Mouse (Mus musculus) cerebellum, adult 11-12 months (tissue): ENCODE measurements around the gene Cenpx.
"Not testable (repeated sequence)": the region's sequence is repeated elsewhere in the genome, so short reads cannot be mapped to it uniquely, and the experiment has no call there.

ENCODE experiments used
- DNase-seq: peaks from one replicate; pipeline ENCODE4 v3.0.0; 2022

Gene Cenpx

GRCm38 (mm10) chr11:120695641-120696040 lies 17.9 kb downstream of the Cenpx start:
- DNase-seq = no peak

DNA sequence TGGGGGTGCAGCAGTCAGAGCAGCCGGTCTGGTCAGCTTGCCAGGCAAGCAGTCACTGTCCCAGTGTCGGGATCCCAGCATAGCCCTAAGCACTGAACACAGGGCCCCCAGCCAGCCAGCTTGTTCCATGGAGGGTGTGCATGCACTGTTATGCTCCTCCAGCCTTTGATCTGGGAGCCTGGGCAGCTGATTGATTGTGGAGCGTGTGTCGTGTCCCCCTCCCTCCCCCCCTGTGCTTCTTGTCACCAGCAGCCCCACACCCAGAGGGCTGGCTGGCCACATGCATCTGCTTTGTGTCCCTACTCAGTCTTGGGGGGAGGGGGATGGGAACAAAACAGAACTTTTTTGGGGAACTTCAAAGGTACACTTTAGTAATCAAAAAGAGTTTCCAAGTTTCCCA lies 18.4 kb downstream of the Cenpx start:
- no peak for DNase-seq

DNA sequence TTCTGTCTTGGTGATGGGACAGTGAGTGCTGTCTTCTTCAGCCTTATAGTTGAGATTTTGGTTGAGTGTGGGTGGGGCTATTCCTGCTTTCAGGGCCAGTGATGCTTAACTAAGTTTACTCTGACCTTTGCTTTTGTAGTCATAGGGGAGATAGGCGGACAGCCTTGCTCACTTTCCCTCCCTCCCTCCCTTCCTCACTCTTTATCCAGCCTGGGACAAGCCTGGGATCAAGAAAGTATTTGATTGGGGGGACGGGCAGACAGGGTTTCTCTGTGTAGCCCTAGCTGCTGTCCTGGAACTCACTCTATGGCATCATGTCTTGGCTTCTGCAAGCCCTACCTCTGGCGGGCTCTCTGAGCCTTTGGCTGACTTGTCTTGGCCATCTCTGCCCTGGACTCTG lies 20.1 kb downstream of the Cenpx start:
- no peak for DNase-seq

DNA sequence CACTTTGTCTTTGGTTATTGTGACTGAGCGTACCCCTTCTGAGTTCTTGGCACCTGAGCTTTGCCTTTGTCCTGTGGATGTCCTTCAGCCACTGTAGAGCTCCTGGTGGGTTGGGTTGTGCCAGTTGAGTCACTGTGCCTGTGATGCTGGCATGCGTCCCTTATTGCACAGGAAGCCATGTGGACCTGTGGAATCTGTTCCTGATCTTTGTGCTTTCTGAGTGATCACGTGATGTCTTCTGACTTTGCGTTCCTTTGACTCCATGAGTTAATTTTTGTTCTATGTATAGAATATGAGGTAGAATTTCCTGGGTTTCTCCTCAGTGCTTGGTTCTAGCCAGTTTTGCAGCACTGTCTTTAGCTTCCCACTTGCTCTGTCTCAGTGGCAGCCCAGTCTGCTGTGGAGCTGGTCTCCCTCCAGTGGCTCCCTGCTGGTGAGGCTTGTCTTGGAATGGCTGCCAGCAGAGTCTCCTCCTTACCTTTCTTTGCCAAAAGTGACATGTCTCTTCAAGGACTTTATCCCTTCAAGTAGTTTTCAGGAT lies 21.0 kb downstream of the Cenpx start:
- no peak for DNase-seq

DNA sequence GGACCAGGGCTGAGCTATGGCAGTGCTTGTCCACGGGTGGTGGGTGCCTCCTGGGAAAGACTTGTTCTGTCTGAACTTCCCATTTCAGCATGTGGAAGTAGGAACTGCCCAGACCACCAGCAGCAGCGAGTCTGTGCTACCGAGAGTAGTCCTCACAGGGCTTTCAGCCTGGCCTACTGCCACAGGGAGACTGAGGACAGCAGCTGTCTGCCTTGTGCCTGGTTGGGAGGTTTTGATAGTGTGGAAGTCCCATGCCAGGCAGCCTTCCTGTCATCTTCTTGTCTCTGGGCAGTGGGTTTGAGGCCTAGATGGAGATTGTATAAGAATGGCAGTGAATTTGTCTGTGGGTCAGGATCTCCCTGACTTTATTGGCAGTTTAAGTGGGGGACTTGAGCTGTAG lies 24.2 kb downstream of the Cenpx start:
- DNase-seq = no peak

DNA sequence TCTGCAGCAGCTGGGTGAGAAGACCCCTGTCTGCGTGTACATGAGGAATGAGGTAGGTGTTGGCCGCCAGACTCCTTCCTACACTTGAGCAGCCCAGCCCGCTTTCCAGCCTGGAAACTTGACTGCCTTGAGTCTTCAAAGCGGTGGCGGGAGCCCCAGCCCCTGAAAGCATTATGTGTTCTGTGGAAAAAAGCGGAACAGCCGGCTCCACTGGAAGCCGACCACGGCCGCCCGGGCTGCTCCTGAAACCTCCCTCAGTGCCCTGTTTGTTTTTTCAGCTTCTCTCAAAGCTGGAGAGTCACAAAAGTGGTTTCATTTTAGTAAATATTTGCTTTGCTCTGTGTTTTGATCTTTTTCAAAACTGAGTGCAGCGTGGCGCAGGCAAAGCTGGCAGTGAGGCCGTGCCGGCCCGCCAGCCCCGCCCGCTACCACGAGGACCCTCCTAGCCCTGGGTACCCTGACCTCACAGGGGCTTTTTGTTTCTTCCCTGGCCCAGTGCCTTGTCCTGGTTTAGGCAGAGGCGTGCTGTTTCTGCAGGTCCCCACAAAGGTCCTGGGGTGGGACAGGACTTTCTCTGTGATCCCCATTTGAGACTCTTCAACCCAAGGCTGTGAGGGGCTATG lies 26.8 kb downstream of the Cenpx start:
- no peak for DNase-seq

DNA sequence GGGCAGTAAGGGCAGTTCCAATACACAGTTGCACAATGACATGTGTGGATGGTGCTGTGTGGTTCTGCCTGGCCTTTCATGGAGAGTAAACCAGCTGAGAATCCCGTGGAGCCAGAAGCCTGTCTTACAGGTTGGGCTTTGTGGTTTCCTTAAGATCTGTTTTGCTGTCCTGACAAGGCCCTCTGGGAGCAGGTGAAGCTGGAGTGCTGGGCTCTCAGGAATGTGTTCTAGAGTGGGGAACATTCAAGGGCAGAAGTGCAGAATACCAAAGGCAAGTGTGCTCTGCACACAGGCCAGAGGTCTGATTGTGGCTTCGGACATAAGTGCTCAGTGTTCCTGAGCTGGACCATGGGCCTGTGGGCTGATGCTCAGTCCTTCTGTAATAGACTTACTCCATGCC lies 28.9 kb downstream of the Cenpx start:
- no peak for DNase-seq

- DNase-seq = no peak
Measured at GRCm38 (mm10) chr11:120684086-120684485, 29.5 kb downstream of the Cenpx start.

- DNase-seq = no peak
Measured at GRCm38 (mm10) chr11:120683536-120683935, 30.0 kb downstream of the Cenpx start.

- DNase-seq = no peak
Measured at GRCm38 (mm10) chr11:120682683-120683082, 30.9 kb downstream of the Cenpx start.

DNA sequence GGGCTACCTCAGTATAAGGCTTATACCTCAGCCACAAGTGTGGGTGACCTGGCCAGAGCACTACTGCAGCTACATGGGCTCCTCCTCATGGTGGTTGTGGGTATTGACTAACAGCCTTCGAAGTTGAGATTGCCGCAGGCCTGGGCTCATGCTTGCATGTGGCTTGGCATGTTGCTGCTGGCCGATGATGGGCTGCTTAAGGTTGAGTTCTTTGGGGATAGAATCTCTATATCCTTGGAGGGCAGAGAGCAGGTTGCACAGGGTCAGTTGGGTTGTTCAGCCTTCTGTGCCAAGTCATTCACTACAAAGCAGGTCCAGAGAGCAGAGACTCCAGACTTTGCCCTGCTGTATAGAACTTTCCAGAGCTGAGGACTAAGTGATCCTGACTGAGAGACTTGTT lies 33.6 kb downstream of the Cenpx start:
- no peak for DNase-seq

DNA sequence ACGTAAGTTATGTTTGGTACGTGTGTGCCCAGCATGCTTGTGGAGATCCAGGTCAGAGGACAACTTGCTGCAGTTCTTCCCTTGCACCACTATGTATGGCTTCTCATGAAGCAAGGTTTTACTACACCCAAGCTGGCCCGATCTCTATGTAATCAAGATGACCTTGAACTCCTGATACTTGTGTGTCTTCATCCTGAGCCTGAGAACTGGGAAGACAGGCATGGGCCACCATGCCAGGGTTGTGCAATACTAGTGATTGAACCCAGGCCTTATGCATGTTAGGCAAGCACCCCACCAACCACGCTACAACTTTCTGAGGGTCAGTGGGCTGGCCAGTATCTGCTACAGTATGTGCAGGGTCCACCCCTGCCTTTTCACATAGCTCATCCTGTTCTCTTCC lies 36.6 kb downstream of the Cenpx start:
- no peak for DNase-seq

GRCm38 (mm10) chr11:120675875-120676274 lies 37.7 kb downstream of the Cenpx start:
- DNase-seq = not testable (repeated sequence)

GRCm38 (mm10) chr11:120673594-120674122 lies 39.9 kb downstream of the Cenpx start:
- DNase-seq = no peak

- peak; percentile 91 for DNase-seq
Measured at GRCm38 (mm10) chr11:120672687-120673593, 40.6 kb downstream of the Cenpx start, which contains the start of gene Aspscr1. Aspscr1 (plus strand) TSS chr11:120672973.

GRCm38 (mm10) chr11:120666617-120667016 lies 46.9 kb downstream of the Cenpx start:
- no peak for DNase-seq

DNA sequence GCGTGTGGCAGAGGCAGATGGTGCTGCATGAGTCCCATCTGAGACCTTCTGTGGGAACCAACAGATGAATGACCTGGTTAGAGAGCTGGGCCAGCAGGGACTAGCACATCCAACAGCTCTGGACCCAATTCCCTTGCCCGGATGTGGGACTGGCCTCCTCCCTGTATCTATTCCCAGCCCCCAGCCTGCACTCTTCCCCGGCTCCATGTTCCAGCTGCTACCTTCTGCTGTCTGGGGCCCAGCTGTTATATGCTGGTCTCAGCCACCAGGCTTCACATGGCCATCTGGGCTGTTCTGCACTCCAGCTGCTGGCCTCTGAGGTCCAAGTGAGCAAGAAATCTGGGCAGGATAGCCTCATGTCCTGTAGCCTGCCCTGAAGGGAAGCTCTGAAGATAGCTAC lies 48.1 kb downstream of the Cenpx start:
- no peak for DNase-seq

DNA sequence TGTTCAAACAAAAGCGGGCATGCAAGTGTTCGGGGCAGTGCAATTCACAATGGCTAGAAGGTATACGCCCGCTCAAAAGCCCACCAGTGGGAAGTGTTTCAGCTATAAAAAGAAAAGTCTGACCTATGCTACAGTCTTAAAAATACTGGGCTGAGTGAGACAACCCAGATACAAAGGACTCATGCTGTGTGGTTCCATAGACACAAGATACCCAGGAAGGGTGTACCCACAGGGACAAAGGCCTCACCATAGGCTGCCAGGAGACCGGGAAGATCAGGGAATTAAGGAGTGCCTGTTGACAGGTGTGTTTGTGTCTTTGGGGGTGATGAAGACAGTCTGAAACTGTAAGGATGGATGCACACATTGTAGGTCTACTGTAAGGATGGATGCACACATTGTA lies 49.8 kb downstream of the Cenpx start:
- no peak for DNase-seq

DNA sequence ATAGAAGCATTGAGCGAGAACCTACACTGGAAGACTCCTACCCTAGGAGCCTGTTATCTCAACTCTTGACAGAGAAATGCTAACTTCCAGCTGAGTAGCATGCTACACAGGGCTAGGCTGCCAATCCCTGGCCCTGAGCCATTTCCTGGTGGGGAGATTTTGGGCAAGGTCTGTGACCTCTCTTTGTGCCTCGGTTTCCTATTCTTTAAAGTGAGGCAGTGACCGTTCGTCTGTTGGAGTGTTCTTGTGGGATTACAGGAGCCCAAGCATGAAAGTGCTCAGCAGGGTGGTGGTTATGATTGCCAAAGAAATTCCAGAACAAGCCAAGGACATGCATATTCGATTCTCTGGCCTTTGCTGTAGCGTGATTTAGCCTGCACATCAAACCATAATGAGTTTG lies 50.8 kb downstream of the Cenpx start:
- DNase-seq = no peak

DNA sequence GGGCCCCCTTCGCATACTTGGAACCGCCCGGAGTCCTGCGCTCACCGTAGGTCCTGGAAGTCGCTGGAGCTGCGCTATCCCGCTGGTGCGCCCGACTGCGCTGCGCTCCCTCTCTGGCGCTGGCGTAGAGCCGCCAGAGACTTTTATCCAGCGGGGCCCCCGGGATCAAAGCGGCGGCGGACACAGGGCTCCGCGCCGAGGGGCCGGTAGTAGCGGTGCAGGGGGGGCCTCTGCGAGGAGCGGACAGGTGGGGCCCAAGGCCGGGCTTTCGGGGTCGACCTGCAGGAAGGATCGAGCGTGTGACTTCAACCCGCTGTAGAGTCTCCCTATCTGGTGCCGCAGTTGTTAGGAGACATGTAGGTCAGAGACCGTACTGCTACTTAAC lies 52.5 kb downstream of the Cenpx start, which contains the start of gene Notum:
TSS of gene Notum (minus strand) at position 100 of the 385 bp plus-strand sequence.
- no peak for DNase-seq
